Mouse (Mus musculus): ENCODE measurements around the gene Nenf. TPM values are rescaled to one million over a fixed set of nuclear protein-coding genes. Genes with fewer than 3 reads are reported as not detected.

Gene Nenf
- polyA plus RNA-seq, 1 experiment from 2014 or later, result 85.1 TPM

DNA sequence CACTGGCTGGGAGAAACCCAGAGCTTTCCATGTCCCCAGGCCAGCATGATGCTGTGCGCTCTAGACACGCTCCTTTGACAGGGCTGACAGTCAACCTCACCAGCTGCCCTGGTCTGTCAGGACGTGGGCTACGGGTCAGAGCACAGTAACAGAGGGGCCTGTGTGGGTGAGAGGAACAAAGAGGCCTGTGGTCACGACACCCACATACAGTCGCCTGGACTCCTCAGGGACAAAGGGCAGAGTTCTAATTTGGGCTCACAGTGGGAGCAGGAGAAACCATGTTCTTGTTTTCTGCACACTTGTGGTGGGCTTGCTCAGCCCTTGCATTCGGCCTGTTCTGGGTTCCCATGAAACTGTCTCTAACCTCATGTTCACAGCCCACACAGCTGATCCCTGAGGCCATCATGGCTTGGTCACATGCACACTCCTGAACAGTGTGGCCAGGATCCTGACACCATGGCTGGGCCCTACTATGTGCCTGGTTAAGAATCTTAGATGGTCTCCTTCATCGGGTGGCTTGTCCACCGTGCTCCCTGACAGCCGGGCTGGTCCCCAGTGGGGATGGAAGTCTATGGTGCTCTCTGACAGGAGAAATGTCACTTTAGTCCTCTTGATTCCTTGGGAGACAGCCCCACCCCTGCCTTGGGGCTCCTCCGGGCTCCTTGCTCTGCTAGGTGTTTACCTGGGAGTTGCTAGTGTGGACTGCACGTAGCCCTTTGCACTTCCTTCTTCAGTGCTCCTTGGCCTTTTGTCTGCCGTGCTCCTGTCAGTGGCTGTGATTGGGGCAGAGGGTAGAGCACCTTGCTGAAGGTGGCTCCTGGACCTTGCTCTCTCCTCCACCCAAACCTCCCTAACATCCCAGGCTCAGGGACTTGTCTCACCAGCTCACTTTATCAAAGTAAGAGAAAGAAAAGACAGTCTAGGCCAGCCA is 34.6 kb downstream of the Nenf start:
- 64% methylated on average over 13 of the region's 13 CpGs for WGBS
- ATAC-seq (ENCODE audit: low FRiP score) (no peak), DNase-seq (ENCODE audit: low spot score) (no peak)
- H3K9me3 ChIP-seq (ENCODE audit: control insufficient read depth, low read length), result no peaks in the 10 kb centered on the region
- no peak overlapping the region for H3K4me2 ChIP-seq (replicated peaks; ENCODE audit: low read depth, low read length)
- H3K27ac ChIP-seq (ENCODE audit: low read depth, low read length), result no peak overlapping the region
- H3K27me3 ChIP-seq (ENCODE audit: control insufficient read depth, insufficient read depth, low read length), result no peaks in the 10 kb centered on the region
- no peaks in the 10 kb centered on the region for H3K4me1 ChIP-seq (replicated peaks; ENCODE audit: control insufficient read depth, insufficient read depth, low read length)
- no peak overlapping the region for H3K4me3 ChIP-seq (ENCODE audit: low read depth, low read length)
- H3K9ac ChIP-seq (ENCODE audit: low read depth, low read length), result no peak overlapping the region
- H3K36me3 ChIP-seq (ENCODE audit: control insufficient read depth, insufficient read depth, low read length), result no peaks in the 10 kb centered on the region

DNA sequence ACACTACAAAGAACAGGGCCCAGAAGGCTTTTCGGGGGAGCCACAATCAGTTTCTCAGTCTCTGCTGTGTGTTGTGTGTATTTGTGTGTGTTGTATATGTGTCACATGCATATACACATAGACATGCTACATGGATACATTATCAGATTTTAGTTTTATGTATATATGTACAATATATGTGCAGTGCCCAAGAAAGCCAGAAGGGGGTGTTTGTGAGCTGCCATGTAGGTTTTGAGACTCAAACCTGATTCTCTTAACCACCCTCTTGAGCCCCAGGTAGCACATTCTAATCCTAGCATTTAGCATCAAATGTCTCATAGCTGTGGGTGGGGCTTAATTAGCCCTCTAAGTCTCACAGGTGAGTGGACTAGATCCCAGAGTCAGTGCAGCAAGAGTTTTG is 35.7 kb downstream of the Nenf start:
- no peaks in the 10 kb centered on the region for H3K4me1 ChIP-seq (replicated peaks; ENCODE audit: control insufficient read depth, insufficient read depth, low read length)
- H3K27me3 ChIP-seq (ENCODE audit: control insufficient read depth, insufficient read depth, low read length), result no peaks in the 10 kb centered on the region
- ATAC-seq (ENCODE audit: low FRiP score) (no peak), DNase-seq (ENCODE audit: low spot score) (no peak)
- no peak overlapping the region for H3K27ac ChIP-seq (ENCODE audit: low read depth, low read length)
- no peaks in the 10 kb centered on the region for H3K9me3 ChIP-seq (ENCODE audit: control insufficient read depth, low read length)
- no peaks in the 10 kb centered on the region for H3K36me3 ChIP-seq (ENCODE audit: control insufficient read depth, insufficient read depth, low read length)
- 97% methylated on average over 1 of the region's 1 CpGs for WGBS
- H3K4me3 ChIP-seq (ENCODE audit: low read depth, low read length), result no peak overlapping the region
- no peak overlapping the region for H3K9ac ChIP-seq (ENCODE audit: low read depth, low read length)
- H3K4me2 ChIP-seq (replicated peaks; ENCODE audit: low read depth, low read length), result no peak overlapping the region

DNA sequence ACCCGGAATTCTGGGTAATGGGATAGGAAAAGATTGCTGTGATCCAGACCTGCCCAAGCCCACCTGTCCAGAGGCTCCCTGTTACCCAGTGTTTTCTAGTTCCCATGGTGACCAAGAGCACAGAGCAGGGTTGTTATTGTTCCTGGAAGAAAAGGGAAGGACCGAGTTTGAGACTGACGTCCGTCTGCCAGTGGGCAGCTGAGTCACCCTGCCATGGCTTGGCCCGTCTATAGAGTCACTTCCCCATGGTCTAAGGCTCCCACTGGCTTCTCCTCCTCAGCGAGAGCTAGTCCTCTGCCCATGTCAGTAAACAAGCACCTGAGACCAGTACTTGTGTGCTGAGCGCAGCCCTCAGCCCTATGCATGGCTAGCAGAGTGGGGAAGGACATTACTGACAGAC is 36.8 kb downstream of the Nenf start:
- 65% methylated on average over 7 of the region's 7 CpGs for WGBS
- ATAC-seq (ENCODE audit: low FRiP score) (no peak), DNase-seq (ENCODE audit: low spot score) (no peak)

DNA sequence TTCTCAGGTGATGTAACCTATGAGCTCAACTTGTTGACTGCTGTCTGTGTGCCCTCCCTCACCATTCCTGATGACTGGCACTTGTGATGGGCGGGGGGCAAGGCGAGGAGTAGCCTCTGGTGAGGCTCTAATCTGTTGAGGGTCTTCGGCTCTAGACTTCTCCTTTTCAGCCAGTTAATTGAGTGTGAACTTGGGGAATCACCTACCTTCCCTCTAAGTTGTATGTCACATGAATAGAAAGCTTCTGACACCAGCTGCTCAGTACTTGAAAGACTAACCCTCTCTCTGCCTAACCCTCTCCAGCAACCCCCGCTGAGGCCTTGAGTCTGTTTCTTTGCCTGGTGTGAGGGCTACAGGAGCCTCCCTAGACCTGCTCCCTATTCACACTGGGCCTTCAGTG is 39.7 kb downstream of the Nenf start:
- ATAC-seq (ENCODE audit: low FRiP score) (no peak), DNase-seq (ENCODE audit: low spot score) (no peak)
- Histone ChIP-seq H3K9me3 (ENCODE audit: control insufficient read depth, low read length) (no peaks in the 10 kb centered on the region), H3K36me3 (ENCODE audit: control insufficient read depth, insufficient read depth, low read length) (no peaks in the 10 kb centered on the region), H3K4me2 (replicated peaks; ENCODE audit: low read depth, low read length) (no peak overlapping the region), H3K27me3 (ENCODE audit: control insufficient read depth, insufficient read depth, low read length) (no peaks in the 10 kb centered on the region), H3K4me3 (ENCODE audit: low read depth, low read length) (no peak overlapping the region), H3K4me1 (replicated peaks; ENCODE audit: control insufficient read depth, insufficient read depth, low read length) (no peaks in the 10 kb centered on the region), H3K27ac (ENCODE audit: low read depth, low read length) (no peak overlapping the region), H3K9ac (ENCODE audit: low read depth, low read length) (no peak overlapping the region)
- 85% methylated on average over 4 of the region's 4 CpGs for WGBS

More for the DNA sequence above, 36.8 kb downstream of the Nenf start:
- Histone ChIP-seq H3K4me3 (ENCODE audit: low read depth, low read length) (no peak overlapping the region), H3K36me3 (ENCODE audit: control insufficient read depth, insufficient read depth, low read length) (no peaks in the 10 kb centered on the region), H3K9ac (ENCODE audit: low read depth, low read length) (no peak overlapping the region), H3K27ac (ENCODE audit: low read depth, low read length) (no peak overlapping the region), H3K4me1 (replicated peaks; ENCODE audit: control insufficient read depth, insufficient read depth, low read length) (no peaks in the 10 kb centered on the region), H3K9me3 (ENCODE audit: control insufficient read depth, low read length) (no peaks in the 10 kb centered on the region), H3K27me3 (ENCODE audit: control insufficient read depth, insufficient read depth, low read length) (no peaks in the 10 kb centered on the region), H3K4me2 (replicated peaks; ENCODE audit: low read depth, low read length) (no peak overlapping the region)

DNA sequence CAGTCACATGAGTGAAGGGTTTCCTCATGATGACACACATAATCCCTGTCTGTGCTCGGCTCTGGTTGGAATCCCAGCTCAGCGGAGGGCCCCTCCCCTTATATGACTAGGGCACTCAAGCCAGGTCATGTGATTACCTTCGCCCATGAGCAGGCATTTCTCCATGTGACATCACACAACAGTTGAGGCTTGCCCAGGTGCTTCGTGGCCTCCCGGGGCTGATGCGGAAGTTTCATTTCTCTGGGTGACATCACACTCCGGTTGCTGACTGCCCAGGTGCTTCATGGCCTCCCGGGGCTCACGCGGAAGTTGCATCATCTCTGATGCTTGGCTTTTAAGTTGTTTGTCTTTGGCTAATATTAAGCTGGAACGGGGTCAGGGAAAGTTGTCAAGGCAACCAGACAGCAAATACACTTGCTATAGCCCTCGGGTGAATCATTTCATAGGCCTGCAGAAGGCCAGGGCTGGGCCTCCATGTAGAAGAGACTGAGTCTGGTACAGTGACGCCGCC is 40.4 kb downstream of the Nenf start:
- Histone ChIP-seq H3K9me3 (ENCODE audit: control insufficient read depth, low read length) (no peaks in the 10 kb centered on the region), H3K9ac (ENCODE audit: low read depth, low read length) (no peak overlapping the region), H3K36me3 (ENCODE audit: control insufficient read depth, insufficient read depth, low read length) (no peaks in the 10 kb centered on the region), H3K4me2 (replicated peaks; ENCODE audit: low read depth, low read length) (no peak overlapping the region), H3K27me3 (ENCODE audit: control insufficient read depth, insufficient read depth, low read length) (no peaks in the 10 kb centered on the region), H3K4me3 (ENCODE audit: low read depth, low read length) (no peak overlapping the region), H3K27ac (ENCODE audit: low read depth, low read length) (no peak overlapping the region), H3K4me1 (replicated peaks; ENCODE audit: control insufficient read depth, insufficient read depth, low read length) (no peaks in the 10 kb centered on the region)
- DNase-seq (ENCODE audit: low spot score) (no peak), ATAC-seq (ENCODE audit: low FRiP score) (no peak)
- 82% methylated on average over 14 of the region's 14 CpGs for WGBS

DNA sequence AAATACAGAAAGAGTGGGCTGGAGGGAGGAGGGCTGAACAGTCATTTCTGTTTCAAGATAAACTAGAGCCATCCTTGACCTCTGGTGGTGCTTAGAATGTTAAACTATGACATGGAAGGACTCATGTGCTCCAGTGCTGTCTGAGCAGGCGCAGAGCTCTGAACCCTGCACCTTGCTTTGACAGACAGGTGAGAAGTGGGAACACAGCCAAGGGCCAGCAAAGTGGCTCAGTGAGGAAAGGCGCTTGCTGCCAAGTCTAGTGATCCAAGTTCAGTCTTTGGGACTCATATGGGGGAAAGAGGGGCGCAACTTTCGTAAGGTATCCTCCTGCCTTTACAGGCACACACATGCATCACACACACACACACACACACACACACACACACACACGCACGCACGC is 41.8 kb downstream of the Nenf start:
- Histone ChIP-seq H3K4me3 (ENCODE audit: low read depth, low read length) (no peak overlapping the region), H3K4me1 (replicated peaks; ENCODE audit: control insufficient read depth, insufficient read depth, low read length) (no peaks in the 10 kb centered on the region), H3K36me3 (ENCODE audit: control insufficient read depth, insufficient read depth, low read length) (no peaks in the 10 kb centered on the region), H3K4me2 (replicated peaks; ENCODE audit: low read depth, low read length) (no peak overlapping the region), H3K9me3 (ENCODE audit: control insufficient read depth, low read length) (no peaks in the 10 kb centered on the region), H3K27ac (ENCODE audit: low read depth, low read length) (no peak overlapping the region), H3K9ac (ENCODE audit: low read depth, low read length) (no peak overlapping the region), H3K27me3 (ENCODE audit: control insufficient read depth, insufficient read depth, low read length) (no peaks in the 10 kb centered on the region)
- no peak for DNase-seq (ENCODE audit: low spot score)
- no peak for ATAC-seq (ENCODE audit: low FRiP score)
- WGBS, result 97% methylated on average over 7 of the region's 7 CpGs

DNA sequence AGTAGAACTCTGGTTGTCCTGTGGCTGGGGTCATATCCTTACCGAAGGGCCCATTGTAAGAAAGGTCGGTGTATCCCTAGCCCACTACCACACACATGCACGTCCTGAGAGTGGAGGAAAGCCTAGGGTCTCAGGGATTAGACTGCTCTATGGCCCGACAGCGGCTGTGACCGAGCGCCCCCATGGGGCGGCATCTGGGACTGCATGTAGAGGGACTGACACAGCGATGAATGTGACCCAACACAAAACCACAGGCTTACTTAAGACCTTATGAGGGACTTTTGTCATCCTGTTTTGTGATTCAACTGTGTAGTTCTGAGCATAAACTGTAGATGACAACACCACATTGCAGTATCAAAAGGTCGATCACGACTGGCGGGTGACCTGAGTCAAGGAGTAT is 42.5 kb downstream of the Nenf start:
- DNase-seq (ENCODE audit: low spot score) (peak; percentile 91), ATAC-seq (ENCODE audit: low FRiP score) (peak; percentile 65; the same call in 1 of the 2 replicates)
- no peaks in the 10 kb centered on the region for H3K4me1 ChIP-seq (replicated peaks; ENCODE audit: control insufficient read depth, insufficient read depth, low read length)
- WGBS, result 5% methylated on average over 12 of the region's 12 CpGs
- no peaks in the 10 kb centered on the region for H3K9me3 ChIP-seq (ENCODE audit: control insufficient read depth, low read length)
- no peaks in the 10 kb centered on the region for H3K36me3 ChIP-seq (ENCODE audit: control insufficient read depth, insufficient read depth, low read length)
- H3K4me2 ChIP-seq (replicated peaks; ENCODE audit: low read depth, low read length), result no peak overlapping the region
- no peaks in the 10 kb centered on the region for H3K27me3 ChIP-seq (ENCODE audit: control insufficient read depth, insufficient read depth, low read length)
- H3K27ac ChIP-seq (ENCODE audit: low read depth, low read length), result no peak overlapping the region
- no peak overlapping the region for H3K4me3 ChIP-seq (ENCODE audit: low read depth, low read length)
- no peak overlapping the region for H3K9ac ChIP-seq (ENCODE audit: low read depth, low read length)

DNA sequence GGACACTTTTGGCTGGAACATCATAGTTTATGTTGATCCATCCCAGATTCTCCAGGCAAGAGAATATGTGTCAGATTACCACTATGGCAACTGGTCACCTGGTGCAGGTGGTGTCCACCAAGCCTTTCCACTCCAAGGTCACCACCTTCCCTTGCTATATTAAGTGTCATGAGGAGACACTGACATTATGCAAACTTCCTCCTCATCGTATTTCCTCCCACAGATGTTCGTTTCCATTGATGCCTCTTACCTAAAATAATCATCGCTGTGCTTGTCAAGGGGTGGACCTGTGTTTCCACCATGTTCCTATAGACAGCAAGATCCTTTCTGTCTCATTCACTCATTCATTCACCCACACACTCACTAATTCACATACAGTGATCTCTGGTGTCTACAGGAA is 45.3 kb downstream of the Nenf start:
- Histone ChIP-seq H3K4me3 (ENCODE audit: low read depth, low read length) (no peak overlapping the region), H3K4me1 (replicated peaks; ENCODE audit: control insufficient read depth, insufficient read depth, low read length) (no peaks in the 10 kb centered on the region), H3K4me2 (replicated peaks; ENCODE audit: low read depth, low read length) (no peak overlapping the region), H3K9ac (ENCODE audit: low read depth, low read length) (no peak overlapping the region), H3K9me3 (ENCODE audit: control insufficient read depth, low read length) (no peaks in the 10 kb centered on the region), H3K36me3 (ENCODE audit: control insufficient read depth, insufficient read depth, low read length) (no peaks in the 10 kb centered on the region), H3K27ac (ENCODE audit: low read depth, low read length) (no peak overlapping the region), H3K27me3 (ENCODE audit: control insufficient read depth, insufficient read depth, low read length) (no peaks in the 10 kb centered on the region)
- ATAC-seq (ENCODE audit: low FRiP score) (no peak), DNase-seq (ENCODE audit: low spot score) (no peak)
- 83% methylated on average over 3 of the region's 3 CpGs for WGBS

DNA sequence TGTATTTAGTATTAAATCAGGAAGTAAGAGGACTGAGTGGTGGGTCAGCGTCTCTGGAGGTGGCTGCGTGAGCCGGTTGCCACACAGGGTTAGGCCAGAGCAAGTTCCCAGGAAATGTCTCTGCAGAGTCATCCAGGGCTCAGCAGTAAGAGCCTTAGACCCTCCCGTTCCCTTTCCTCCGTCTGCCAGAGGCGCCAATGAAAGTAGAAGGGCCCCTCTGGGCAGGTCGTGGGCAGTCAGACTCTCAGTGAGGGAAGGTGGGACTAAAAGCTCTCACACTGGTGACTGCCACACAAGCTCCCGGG is 48.4 kb downstream of the Nenf start:
- no peak for DNase-seq (ENCODE audit: low spot score)
- no peak overlapping the region for H3K4me2 ChIP-seq (replicated peaks; ENCODE audit: low read depth, low read length)
- H3K9ac ChIP-seq (ENCODE audit: low read depth, low read length), result no peak overlapping the region
- H3K27me3 ChIP-seq (ENCODE audit: control insufficient read depth, insufficient read depth, low read length), result no peaks in the 10 kb centered on the region
- no peak for ATAC-seq (ENCODE audit: low FRiP score)
- WGBS, result 81% methylated on average over 8 of the region's 8 CpGs
- H3K36me3 ChIP-seq (ENCODE audit: control insufficient read depth, insufficient read depth, low read length), result no peaks in the 10 kb centered on the region
- no peak overlapping the region for H3K27ac ChIP-seq (ENCODE audit: low read depth, low read length)
- no peak overlapping the region for H3K4me3 ChIP-seq (ENCODE audit: low read depth, low read length)
- no peaks in the 10 kb centered on the region for H3K9me3 ChIP-seq (ENCODE audit: control insufficient read depth, low read length)
- H3K4me1 ChIP-seq (replicated peaks; ENCODE audit: control insufficient read depth, insufficient read depth, low read length), result no peaks in the 10 kb centered on the region
